Mouse (Mus musculus) A20 (cell line): Measurements from ENCODE around the gene Clps.
"Not testable (repeated sequence)": the region's sequence is repeated elsewhere in the genome, so short reads cannot be mapped to it uniquely, and the experiment has no call there.

Experiments used
- DNase-seq: peaks from one replicate; pipeline ENCODE4 v3.0.0-alpha.2; 2011; ENCODE audit warnings: low read depth, low spot score

The Clps gene

GRCm38 (mm10) chr17:28560598-28560997, at the start of gene Clps:
Gene Clps (minus strand): TSS chr17:28560766.
- DNase-seq = no peak

- peak; percentile 15 for DNase-seq
Observed at GRCm38 (mm10) chr17:28609543-28609942, 49.0 kb upstream of the Clps start.

- DNase-seq = no peak
Observed at GRCm38 (mm10) chr17:28601557-28602250, 41.1 kb upstream of the Clps start.

- no peak for DNase-seq
Observed at GRCm38 (mm10) chr17:28600780-28601179, 40.2 kb upstream of the Clps start.

- DNase-seq = peak; percentile 76
Observed at GRCm38 (mm10) chr17:28593965-28594364, 33.4 kb upstream of the Clps start.

- DNase-seq = peak; percentile 73
Observed at GRCm38 (mm10) chr17:28592998-28593397, 32.4 kb upstream of the Clps start.

GRCm38 (mm10) chr17:28591476-28591875, 30.9 kb upstream of the Clps start:
- DNase-seq = no peak

- no peak for DNase-seq
Observed at GRCm38 (mm10) chr17:28590596-28590995, 30.0 kb upstream of the Clps start.

GRCm38 (mm10) chr17:28588591-28588990, 28.0 kb upstream of the Clps start:
- no peak for DNase-seq

GRCm38 (mm10) chr17:28586509-28586908, 25.9 kb upstream of the Clps start:
- DNase-seq = no peak

GRCm38 (mm10) chr17:28581056-28581455, 20.5 kb upstream of the Clps start:
- DNase-seq = no peak

- peak; percentile 57 for DNase-seq
Observed at GRCm38 (mm10) chr17:28580396-28580795, 19.8 kb upstream of the Clps start.

- DNase-seq = peak; percentile 32
Observed at GRCm38 (mm10) chr17:28575244-28576125, 14.9 kb upstream of the Clps start, which contains the start of gene Lhfpl5. Gene Lhfpl5 (plus strand): TSS chr17:28575641.

GRCm38 (mm10) chr17:28572941-28573340, 12.4 kb upstream of the Clps start:
- DNase-seq = no peak

- DNase-seq = no peak
Observed at GRCm38 (mm10) chr17:28572521-28572920, 12.0 kb upstream of the Clps start.

- no peak for DNase-seq
Observed at GRCm38 (mm10) chr17:28571868-28572267, 11.3 kb upstream of the Clps start.

- no peak for DNase-seq
Observed at GRCm38 (mm10) chr17:28567541-28567940, 7.0 kb upstream of the Clps start.

GRCm38 (mm10) chr17:28565181-28565580, 4.6 kb upstream of the Clps start:
- DNase-seq = no peak

- DNase-seq = no peak
Observed at GRCm38 (mm10) chr17:28561613-28562012, 1.0 kb upstream of the Clps start.

GRCm38 (mm10) chr17:28557772-28558171, 2.8 kb downstream of the Clps start:
- DNase-seq = no peak

GRCm38 (mm10) chr17:28556635-28557396, 3.8 kb downstream of the Clps start:
- DNase-seq = peak; percentile 30

- not testable (repeated sequence) for DNase-seq
Observed at GRCm38 (mm10) chr17:28554021-28554420, 6.5 kb downstream of the Clps start.
